Mouse (Mus musculus) kidney, embryonic 15.5 days (tissue): ENCODE measurements around the gene Lhx4. TPM values are rescaled to one million over a fixed set of nuclear protein-coding genes. Genes with fewer than 3 reads are reported as not detected.

Experiments used
- ATAC-seq: fragments of 200-750 bp; cut with Nextera tagmentation; replicated peaks from 2 replicates; pipeline ENCODE4 v1.8.0; 2017; ENCODE audit warnings: moderate TSS enrichment; ENCODE audit not compliant: low FRiP score
- H3K27ac ChIP-seq: fragments of 300-500 bp; sonication (generic); 2 replicates; pipeline ENCODE4 v1.5.1; 2015; ENCODE audit warnings: mild to moderate bottlenecking, inconsistent platforms
- H3K27me3 ChIP-seq: fragments of 300-500 bp; sonication (generic); 2 replicates; pipeline ENCODE4 v1.6.1; 2015; ENCODE audit warnings: inconsistent platforms
- H3K36me3 ChIP-seq: fragments of 300-500 bp; sonication (generic); 2 replicates; pipeline ENCODE4 v1.6.1; 2015; ENCODE audit warnings: inconsistent platforms
- H3K4me1 ChIP-seq: fragments of 300-500 bp; sonication (generic); 2 replicates; pipeline ENCODE4 v1.6.1; 2015; ENCODE audit warnings: inconsistent platforms
- H3K4me2 ChIP-seq: fragments of 300-500 bp; sonication (generic); 2 replicates; pipeline ENCODE4 v1.6.1; 2015; ENCODE audit warnings: moderate library complexity, mild to moderate bottlenecking, inconsistent platforms
- H3K4me3 ChIP-seq: fragments of 300-500 bp; sonication (generic); replicated peaks from 2 replicates; pipeline ENCODE4 v1.5.1; 2015; ENCODE audit warnings: mild to moderate bottlenecking, inconsistent platforms
- H3K9ac ChIP-seq: fragments of 300-500 bp; sonication (generic); 2 replicates; pipeline ENCODE4 v1.6.1; 2015; ENCODE audit warnings: mild to moderate bottlenecking, inconsistent platforms
- H3K9me3 ChIP-seq: fragments of 300-500 bp; sonication (generic); replicated peaks from 2 replicates; pipeline ENCODE4 v1.6.1; 2016; ENCODE audit warnings: inconsistent platforms
- WGBS: fragments of 180-500 bp; shearing (Covaris S2); methylation state at CpG from one replicate; pipeline ENCODE4 v1.1.7; 2015; ENCODE audit warnings: mixed read lengths; 5-methylcytosine and 5-hydroxymethylcytosine counted together
- polyA plus RNA-seq: library from polyadenylated mRNA; unstranded; fragments of >200 nt; fragmentation: Nextera tagmentation; extraction: Ambion mirVana; gene quantifications from 2 replicates; pipeline ENCODE4 v1.2.1, GENCODE M21; 2015

Lhx4 gene
- polyA plus RNA-seq, 1 experiment from 2014 or later: not detected

DNA sequence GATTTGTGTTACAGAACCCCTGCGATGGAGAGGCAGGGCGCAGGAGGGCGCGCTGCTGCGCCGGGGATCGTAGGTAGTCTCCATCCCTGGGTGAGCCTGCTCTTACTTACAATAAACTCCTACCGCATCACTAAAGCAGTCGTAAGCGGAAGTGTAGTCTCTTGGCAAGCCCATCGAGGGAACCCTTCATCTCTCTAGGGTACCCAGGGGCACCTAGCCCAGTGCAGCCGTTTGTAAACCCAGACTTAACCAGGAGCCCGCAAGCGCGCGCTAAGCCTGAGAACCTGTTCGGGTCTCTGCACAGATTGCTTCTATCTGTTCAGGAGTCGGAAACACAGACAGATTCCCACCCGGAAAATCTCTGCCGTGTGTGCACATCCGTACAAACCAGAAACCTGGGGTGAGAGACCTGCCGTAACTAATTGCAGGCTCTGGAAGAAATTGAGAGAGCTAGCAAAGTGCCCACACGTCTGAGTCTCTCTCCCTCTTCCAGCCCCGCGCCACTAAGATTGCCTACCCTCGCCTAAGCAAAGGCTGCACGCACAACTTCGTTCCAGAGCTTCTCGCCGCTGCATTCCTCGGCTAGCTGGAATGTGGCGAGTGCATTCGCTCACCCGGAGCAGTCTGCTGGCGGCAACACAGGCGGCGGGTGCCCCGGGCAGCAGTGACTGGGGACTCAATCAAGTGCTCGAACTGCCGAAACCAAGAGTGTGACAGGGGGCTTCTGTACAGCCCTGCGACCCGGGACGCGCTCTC lies 10.7 kb downstream of the Lhx4 start:
- H3K9me3 ChIP-seq: no peaks in the 10 kb centered on the region
- peaks cover 45% of the 10 kb centered on the region for H3K4me1 ChIP-seq
- H3K9ac ChIP-seq: no peak overlapping the region
- H3K4me3 ChIP-seq: peak overlapping the region; percentile 55
- no peaks in the 10 kb centered on the region for H3K36me3 ChIP-seq
- under 1% methylated on average over 44 of the region's 44 CpGs for WGBS
- no peak overlapping the region for H3K27ac ChIP-seq
- peak overlapping the region; percentile 98 for H3K4me2 ChIP-seq
- peaks cover 92% of the 10 kb centered on the region for H3K27me3 ChIP-seq
- ATAC-seq: 0 out of 2 replicates have a peak, but pooled peaks have one; percentile 13

DNA sequence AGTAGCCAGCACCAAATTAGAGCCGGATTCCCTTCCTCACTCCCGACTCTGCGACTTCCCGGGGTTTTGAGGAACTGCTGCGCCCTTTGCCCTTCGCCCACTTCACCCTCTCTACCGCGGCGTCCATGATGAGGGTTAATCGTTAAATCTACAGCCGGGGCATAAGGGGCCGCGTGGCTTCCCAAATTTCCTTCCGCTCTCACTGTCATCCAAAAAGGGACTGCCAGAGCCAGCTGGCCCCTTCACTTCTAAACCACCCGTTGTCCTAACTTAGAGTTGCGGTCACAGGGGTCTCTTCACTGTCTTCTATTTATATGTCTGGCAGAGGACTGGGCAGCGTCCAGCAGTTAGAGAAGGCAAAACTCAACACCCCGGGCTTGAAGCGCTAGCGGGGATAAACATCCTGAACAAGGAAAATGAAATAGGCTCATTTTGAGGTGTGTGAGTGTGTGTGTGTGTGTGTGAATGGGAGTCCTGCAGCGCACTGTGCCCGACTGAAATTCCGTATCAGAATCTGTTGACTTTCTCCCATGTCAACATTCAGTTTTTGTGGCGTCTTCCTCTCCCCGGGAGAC lies 13.6 kb downstream of the Lhx4 start:
- Histone ChIP-seq H3K9ac (no peak overlapping the region), H3K4me1 (peaks cover 40% of the 10 kb centered on the region), H3K4me3 (peak overlapping the region; percentile 15; the same call in 1 of the 2 replicates), H3K36me3 (no peaks in the 10 kb centered on the region), H3K27ac (no peak overlapping the region), H3K4me2 (peak overlapping the region; percentile 26), H3K9me3 (no peaks in the 10 kb centered on the region), H3K27me3 (peaks cover 99% of the 10 kb centered on the region)
- ATAC-seq: no peak
- WGBS: under 1% methylated on average over 25 of the region's 25 CpGs

- no peaks in the 10 kb centered on the region for H3K36me3 ChIP-seq
- no peak overlapping the region for H3K27ac ChIP-seq
- H3K4me3 ChIP-seq: peak overlapping the region; percentile 15
- peaks cover 33% of the 10 kb centered on the region for H3K4me1 ChIP-seq
- no peaks in the 10 kb centered on the region for H3K9me3 ChIP-seq
- peaks cover 99% of the 10 kb centered on the region for H3K27me3 ChIP-seq
- H3K4me2 ChIP-seq: peak overlapping the region; percentile 26
- H3K9ac ChIP-seq: no peak overlapping the region
- WGBS: 1% methylated on average over 58 of the region's 58 CpGs
- ATAC-seq: no peak
Measured at GRCm38 (mm10) chr1:155737017-155737808, 14.3 kb downstream of the Lhx4 start.

- H3K36me3 ChIP-seq: no peaks in the 10 kb centered on the region
- H3K4me2 ChIP-seq: no peak overlapping the region
- H3K4me3 ChIP-seq: no peak overlapping the region
- peaks cover 99% of the 10 kb centered on the region for H3K27me3 ChIP-seq
- H3K4me1 ChIP-seq: peaks cover 24% of the 10 kb centered on the region
- H3K27ac ChIP-seq: no peak overlapping the region
- ATAC-seq: no peak
- WGBS: 1% methylated on average over 26 of the region's 26 CpGs
- no peak overlapping the region for H3K9ac ChIP-seq
- H3K9me3 ChIP-seq: no peaks in the 10 kb centered on the region
Measured at GRCm38 (mm10) chr1:155736096-155736825, 15.2 kb downstream of the Lhx4 start.

- WGBS: 0% methylated on average over 2 of the region's 2 CpGs
- no peak overlapping the region for H3K27ac ChIP-seq
- H3K4me1 ChIP-seq: no peaks in the 10 kb centered on the region
- no peak overlapping the region for H3K9ac ChIP-seq
- no peak overlapping the region for H3K4me2 ChIP-seq
- no peak for ATAC-seq
- H3K27me3 ChIP-seq: peaks cover 97% of the 10 kb centered on the region
- no peaks in the 10 kb centered on the region for H3K36me3 ChIP-seq
- no peaks in the 10 kb centered on the region for H3K9me3 ChIP-seq
- H3K4me3 ChIP-seq: no peak overlapping the region
Measured at GRCm38 (mm10) chr1:155731156-155731555, 20.3 kb downstream of the Lhx4 start.

GRCm38 (mm10) chr1:155729113-155729795 lies 22.2 kb downstream of the Lhx4 start:
- Histone ChIP-seq H3K9ac (no peak overlapping the region), H3K27me3 (peaks cover 96% of the 10 kb centered on the region), H3K27ac (no peak overlapping the region), H3K36me3 (no peaks in the 10 kb centered on the region), H3K4me2 (no peak overlapping the region), H3K9me3 (no peaks in the 10 kb centered on the region), H3K4me3 (no peak overlapping the region), H3K4me1 (no peaks in the 10 kb centered on the region)
- under 1% methylated on average over 23 of the region's 23 CpGs for whole genome bisulfite sequencing
- no peak for ATAC-seq

DNA sequence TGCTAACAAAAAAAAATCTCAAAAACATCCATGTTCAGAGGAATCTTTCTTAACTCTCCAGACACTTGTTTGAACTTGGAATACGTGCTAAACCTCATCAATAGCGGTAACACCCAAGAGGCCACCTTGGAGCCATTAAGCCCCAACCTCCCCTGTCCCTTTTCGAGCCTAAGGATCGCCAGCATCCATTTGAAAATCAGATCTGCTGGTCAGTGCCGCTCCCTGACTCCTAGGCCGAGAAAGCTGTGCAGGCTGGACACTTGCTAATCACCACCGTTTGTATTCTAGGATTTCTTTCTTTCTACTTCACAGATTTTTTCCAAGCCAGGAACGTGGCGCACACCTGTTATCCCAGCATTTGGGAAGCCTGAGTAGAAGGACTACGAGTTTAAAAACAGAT lies 23.7 kb downstream of the Lhx4 start:
- Histone ChIP-seq H3K4me1 (peaks cover 3% of the 10 kb centered on the region), H3K9ac (no peak overlapping the region), H3K27ac (no peak overlapping the region), H3K4me3 (no peak overlapping the region), H3K4me2 (no peak overlapping the region), H3K27me3 (peaks cover 96% of the 10 kb centered on the region), H3K36me3 (no peaks in the 10 kb centered on the region), H3K9me3 (no peaks in the 10 kb centered on the region)
- 21% methylated on average over 10 of the region's 10 CpGs for WGBS
- ATAC-seq: no peak

DNA sequence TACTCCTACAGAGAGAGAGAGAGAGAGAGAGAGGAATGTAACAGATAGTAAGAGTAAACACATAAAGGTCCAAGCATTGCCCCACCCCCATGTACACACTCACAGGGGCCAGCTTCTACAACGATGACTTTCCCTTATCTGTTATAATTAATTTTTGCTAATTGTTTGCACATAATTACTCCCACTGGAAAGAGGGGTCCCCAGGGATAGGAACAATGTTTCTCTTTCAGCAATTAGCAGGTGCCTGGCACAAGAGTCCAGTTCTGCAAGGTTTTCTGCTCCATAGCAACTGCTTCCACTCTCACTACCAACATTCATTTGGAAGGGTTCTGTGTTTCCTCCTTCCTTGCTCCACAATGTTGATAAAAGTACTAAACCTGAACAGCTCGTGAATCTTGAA lies 25.6 kb downstream of the Lhx4 start:
- Histone ChIP-seq H3K9ac (no peak overlapping the region), H3K4me3 (no peak overlapping the region), H3K27me3 (peaks cover 83% of the 10 kb centered on the region), H3K4me1 (peaks cover 7% of the 10 kb centered on the region), H3K9me3 (no peaks in the 10 kb centered on the region), H3K27ac (no peak overlapping the region), H3K4me2 (no peak overlapping the region), H3K36me3 (no peaks in the 10 kb centered on the region)
- no peak for ATAC-seq
- 65% methylated on average over 2 of the region's 2 CpGs for WGBS

- 83% methylated on average over 3 of the region's 3 CpGs for WGBS
- ATAC-seq: no peak
- H3K27me3 ChIP-seq: peaks cover 79% of the 10 kb centered on the region
Measured at GRCm38 (mm10) chr1:155724301-155724700, 27.2 kb downstream of the Lhx4 start.

GRCm38 (mm10) chr1:155722185-155722584 lies 29.3 kb downstream of the Lhx4 start:
- peak overlapping the region; percentile 20 for H3K4me3 ChIP-seq
- H3K9me3 ChIP-seq: no peaks in the 10 kb centered on the region
- H3K9ac ChIP-seq: no peak overlapping the region
- no peaks in the 10 kb centered on the region for H3K36me3 ChIP-seq
- H3K27me3 ChIP-seq: peaks cover 70% of the 10 kb centered on the region
- under 1% methylated on average over 13 of the region's 13 CpGs for WGBS
- peak overlapping the region; percentile 55 for H3K4me2 ChIP-seq
- H3K4me1 ChIP-seq: peaks cover 7% of the 10 kb centered on the region
- peak; percentile 74 for ATAC-seq
- no peak overlapping the region for H3K27ac ChIP-seq

More at GRCm38 (mm10) chr1:155724301-155724700, 27.2 kb downstream of the Lhx4 start:
- no peak overlapping the region for H3K4me3 ChIP-seq
- H3K9ac ChIP-seq: no peak overlapping the region
- no peak overlapping the region for H3K27ac ChIP-seq
- H3K9me3 ChIP-seq: no peaks in the 10 kb centered on the region
- H3K4me2 ChIP-seq: no peak overlapping the region
- peaks cover 7% of the 10 kb centered on the region for H3K4me1 ChIP-seq
- H3K36me3 ChIP-seq: no peaks in the 10 kb centered on the region

DNA sequence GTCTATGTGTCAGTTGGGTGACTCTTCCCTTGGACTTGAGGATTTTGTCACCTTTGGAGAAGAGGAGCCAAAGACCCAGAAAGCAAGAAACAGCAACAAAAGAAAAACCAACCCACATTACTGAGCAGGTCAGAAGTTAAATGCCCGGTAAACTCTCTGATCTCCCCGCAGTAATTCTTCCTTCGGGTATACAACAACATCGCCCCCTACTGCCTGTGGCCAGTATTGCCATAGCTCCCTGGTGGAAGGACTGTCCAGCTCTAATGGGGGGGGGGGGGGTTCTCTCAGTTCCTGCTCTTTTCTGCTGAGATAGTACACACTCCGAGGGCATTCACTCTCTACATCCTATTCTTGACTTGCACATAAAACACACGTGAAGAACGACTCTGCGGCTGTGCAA lies 30.0 kb downstream of the Lhx4 start:
- Histone ChIP-seq H3K9ac (no peak overlapping the region), H3K4me2 (no peak overlapping the region), H3K4me1 (peaks cover 7% of the 10 kb centered on the region), H3K36me3 (no peaks in the 10 kb centered on the region), H3K4me3 (no peak overlapping the region), H3K27me3 (peaks cover 65% of the 10 kb centered on the region), H3K9me3 (no peaks in the 10 kb centered on the region), H3K27ac (no peak overlapping the region)
- 35% methylated on average over 8 of the region's 8 CpGs for WGBS
- ATAC-seq: no peak
